Mouse (Mus musculus) liver, embryonic 12.5 days (tissue): ENCODE measurements around the gene Eva1b. TPM values are rescaled to one million over a fixed set of nuclear protein-coding genes. Genes with fewer than 3 reads are reported as not detected.
"Not testable (repeated sequence)": the region's sequence is repeated elsewhere in the genome, so short reads cannot be mapped to it uniquely, and the experiment has no call there.

Experiments
- ATAC-seq: fragments of 200-750 bp; cut with Nextera tagmentation; 2 replicates; pipeline ENCODE4 v1.8.0; 2017; ENCODE audit warnings: moderate number of reproducible peaks, mild to moderate bottlenecking, moderate library complexity
- H3K27ac ChIP-seq: fragments of 300-500 bp; sonication (generic); 2 replicates; pipeline ENCODE4 v1.5.1; 2016; ENCODE audit warnings: mild to moderate bottlenecking
- H3K27me3 ChIP-seq: fragments of 300-500 bp; sonication (generic); replicated peaks from 2 replicates; pipeline ENCODE4 v1.6.1; 2016; ENCODE audit warnings: mild to moderate bottlenecking, moderate library complexity
- H3K36me3 ChIP-seq: fragments of 300-500 bp; sonication (generic); 2 replicates; pipeline ENCODE4 v1.6.1; 2016; ENCODE audit warnings: mild to moderate bottlenecking, moderate library complexity
- H3K4me1 ChIP-seq: fragments of 300-500 bp; sonication (generic); 2 replicates; pipeline ENCODE4 v1.6.1; 2016
- H3K4me2 ChIP-seq: fragments of 300-500 bp; sonication (generic); 2 replicates; pipeline ENCODE4 v1.6.1; 2016; ENCODE audit warnings: mild to moderate bottlenecking, moderate library complexity
- H3K4me3 ChIP-seq: fragments of 300-500 bp; sonication (generic); 2 replicates; pipeline ENCODE4 v1.5.1; 2016; ENCODE audit warnings: mild to moderate bottlenecking, moderate library complexity
- H3K9ac ChIP-seq: fragments of 300-500 bp; sonication (generic); 2 replicates; pipeline ENCODE4 v1.6.1; 2016; ENCODE audit warnings: mild to moderate bottlenecking, moderate library complexity
- H3K9me3 ChIP-seq: fragments of 300-500 bp; sonication (generic); replicated peaks from 2 replicates; pipeline ENCODE4 v1.6.1; 2016; ENCODE audit warnings: mild to moderate bottlenecking, moderate library complexity
- WGBS: fragments of 180-500 bp; shearing (Covaris S2); methylation state at CpG from one replicate; pipeline ENCODE4 v1.1.7; 2016; ENCODE audit not compliant: insufficient replicate concordance; 5-methylcytosine and 5-hydroxymethylcytosine counted together
- polyA plus RNA-seq: library from polyadenylated mRNA; unstranded; fragments of >200 nt; fragmentation: Nextera tagmentation; extraction: Ambion mirVana; gene quantifications from 2 replicates; pipeline ENCODE4 v1.2.1, GENCODE M21; 2016

The Eva1b gene
- polyA plus RNA-seq, 1 experiment from 2014 or later, result 19.3 TPM

- Histone ChIP-seq H3K36me3 (peaks cover 27% of the 10 kb centered on the region), H3K9ac (no peak overlapping the region), H3K27ac (no peak overlapping the region), H3K4me1 (peaks cover 31% of the 10 kb centered on the region), H3K27me3 (peaks cover 6% of the 10 kb centered on the region; the same call in 1 of the 2 replicates), H3K4me2 (peak overlapping the region; percentile 99), H3K9me3 (no peaks in the 10 kb centered on the region), H3K4me3 (peak overlapping the region; percentile 66)
- ATAC-seq, result no peak
- WGBS, result 71% methylated on average over 9 of the region's 9 CpGs
These were observed 14.4 kb downstream of the Eva1b start for GRCm38 (mm10) chr4:126161986-126162385.

- peak overlapping the region; percentile 66 for H3K4me3 ChIP-seq
- H3K36me3 ChIP-seq, result peaks cover 33% of the 10 kb centered on the region
- peak overlapping the region; percentile 82 for H3K27ac ChIP-seq
- no peaks in the 10 kb centered on the region for H3K9me3 ChIP-seq
- peaks cover 6% of the 10 kb centered on the region; the same call in 1 of the 2 replicates for H3K27me3 ChIP-seq
- peak overlapping the region; percentile 76 for H3K9ac ChIP-seq
- H3K4me1 ChIP-seq, result peaks cover 30% of the 10 kb centered on the region
- ATAC-seq, result peak; percentile 86
- under 1% methylated on average over 44 of the region's 44 CpGs for WGBS
- H3K4me2 ChIP-seq, result peak overlapping the region; percentile 99
These were observed 15.1 kb downstream of the Eva1b start for GRCm38 (mm10) chr4:126162544-126163066.

- Histone ChIP-seq H3K4me2 (peak within 1 kb of the TSS; percentile 99), H3K36me3 (peaks cover 38% of the 10 kb centered on the region), H3K4me3 (peak within 1 kb of the TSS; percentile 66), H3K27ac (peak within 1 kb of the TSS; percentile 82), H3K9ac (peak within 1 kb of the TSS; percentile 76), H3K27me3 (peaks cover 6% of the 10 kb centered on the region; the same call in 1 of the 2 replicates), H3K9me3 (no peaks in the 10 kb centered on the region), H3K4me1 (peaks cover 30% of the 10 kb centered on the region)
- WGBS, result 7% methylated on average over 22 of the region's 22 CpGs
- ATAC-seq, result peak; percentile 50
These were observed 15.6 kb downstream of the Eva1b start, which contains the start of gene Sh3d21 for GRCm38 (mm10) chr4:126163067-126163659. TSS of gene Sh3d21 (minus strand) at chr4:126163491.

- 61% methylated on average over 4 of the region's 4 CpGs for WGBS
- ATAC-seq, result no peak
These were observed 16.1 kb downstream of the Eva1b start for GRCm38 (mm10) chr4:126163685-126164084.

GRCm38 (mm10) chr4:126165092-126165491 lies 17.5 kb downstream of the Eva1b start:
- Histone ChIP-seq H3K36me3 (peaks cover 58% of the 10 kb centered on the region), H3K4me1 (peaks cover 34% of the 10 kb centered on the region)
- not testable (repeated sequence) for H3K27ac ChIP-seq, H3K9me3 ChIP-seq, H3K4me3 ChIP-seq, H3K9ac ChIP-seq, H3K4me2 ChIP-seq, H3K27me3 ChIP-seq, ATAC-seq
- WGBS, result 70% methylated on average over 10 of the region's 10 CpGs

More at GRCm38 (mm10) chr4:126163685-126164084, 16.1 kb downstream of the Eva1b start:
- Histone ChIP-seq H3K4me3 (peak overlapping the region; percentile 66; the same call in 1 of the 2 replicates), H3K27ac (peak overlapping the region; percentile 82; the same call in 1 of the 2 replicates), H3K27me3 (peaks cover 6% of the 10 kb centered on the region; the same call in 1 of the 2 replicates), H3K4me2 (peak overlapping the region; percentile 99), H3K4me1 (peaks cover 34% of the 10 kb centered on the region), H3K36me3 (peaks cover 44% of the 10 kb centered on the region), H3K9ac (peak overlapping the region; percentile 76), H3K9me3 (no peaks in the 10 kb centered on the region)

GRCm38 (mm10) chr4:126166084-126166483 lies 18.5 kb downstream of the Eva1b start:
- H3K4me3 ChIP-seq, result no peak overlapping the region
- no peak for ATAC-seq
- peaks cover 6% of the 10 kb centered on the region; the same call in 1 of the 2 replicates for H3K27me3 ChIP-seq
- H3K9ac ChIP-seq, result no peak overlapping the region
- H3K36me3 ChIP-seq, result peaks cover 68% of the 10 kb centered on the region
- no peaks in the 10 kb centered on the region for H3K9me3 ChIP-seq
- H3K27ac ChIP-seq, result no peak overlapping the region
- H3K4me2 ChIP-seq, result no peak overlapping the region
- 82% methylated on average over 3 of the region's 3 CpGs for WGBS
- H3K4me1 ChIP-seq, result peaks cover 34% of the 10 kb centered on the region

GRCm38 (mm10) chr4:126168851-126169250 lies 21.3 kb downstream of the Eva1b start:
- Histone ChIP-seq H3K36me3 (peaks cover 91% of the 10 kb centered on the region), H3K4me2 (no peak overlapping the region), H3K27me3 (no peaks in the 10 kb centered on the region), H3K9ac (no peak overlapping the region), H3K9me3 (no peaks in the 10 kb centered on the region), H3K4me1 (peaks cover 13% of the 10 kb centered on the region), H3K27ac (no peak overlapping the region), H3K4me3 (no peak overlapping the region)
- WGBS, result 79% methylated on average over 6 of the region's 6 CpGs
- ATAC-seq, result no peak

GRCm38 (mm10) chr4:126170737-126171136 lies 23.2 kb downstream of the Eva1b start:
- not testable (repeated sequence) for H3K27me3 ChIP-seq, H3K4me2 ChIP-seq, H3K4me3 ChIP-seq, ATAC-seq, H3K9ac ChIP-seq, H3K27ac ChIP-seq, H3K9me3 ChIP-seq
- peaks cover 100% of the 10 kb centered on the region for H3K36me3 ChIP-seq
- 91% methylated on average over 5 of the region's 5 CpGs for WGBS
- peaks cover 12% of the 10 kb centered on the region for H3K4me1 ChIP-seq

- Histone ChIP-seq H3K4me2 (no peak overlapping the region), H3K9ac (no peak overlapping the region), H3K9me3 (no peaks in the 10 kb centered on the region), H3K27me3 (no peaks in the 10 kb centered on the region), H3K4me1 (no peaks in the 10 kb centered on the region), H3K4me3 (no peak overlapping the region), H3K36me3 (peaks cover 97% of the 10 kb centered on the region), H3K27ac (no peak overlapping the region)
- no peak for ATAC-seq
- 83% methylated on average over 5 of the region's 5 CpGs for WGBS
These were observed 26.3 kb downstream of the Eva1b start for GRCm38 (mm10) chr4:126173800-126174199.

- H3K9ac ChIP-seq, H3K9me3 ChIP-seq, ATAC-seq, H3K27ac ChIP-seq, H3K27me3 ChIP-seq, H3K4me2 ChIP-seq, H3K4me1 ChIP-seq, H3K4me3 ChIP-seq: not testable (repeated sequence)
- 86% methylated on average over 7 of the region's 7 CpGs for WGBS
- H3K36me3 ChIP-seq, result peaks cover 97% of the 10 kb centered on the region
These were observed 28.4 kb downstream of the Eva1b start for GRCm38 (mm10) chr4:126175980-126176379.

- no peaks in the 10 kb centered on the region for H3K9me3 ChIP-seq
- H3K27me3 ChIP-seq, result no peaks in the 10 kb centered on the region
- WGBS, result 75% methylated on average over 7 of the region's 7 CpGs
- no peak overlapping the region for H3K9ac ChIP-seq
- H3K27ac ChIP-seq, result no peak overlapping the region
- peak; percentile 55; the same call in 1 of the 2 replicates for ATAC-seq
- 0 out of 2 replicates have a peak, but pooled peaks cover 9% of the 10 kb centered on the region for H3K4me1 ChIP-seq
- H3K4me3 ChIP-seq, result no peak overlapping the region
- peaks cover 93% of the 10 kb centered on the region for H3K36me3 ChIP-seq
- H3K4me2 ChIP-seq, result no peak overlapping the region
These were observed 33.8 kb downstream of the Eva1b start for GRCm38 (mm10) chr4:126181170-126181957.

- H3K9me3 ChIP-seq, result no peaks in the 10 kb centered on the region
- H3K27me3 ChIP-seq, result no peaks in the 10 kb centered on the region
- ATAC-seq, result no peak
- H3K4me1 ChIP-seq, result 0 out of 2 replicates have a peak, but pooled peaks cover 9% of the 10 kb centered on the region
- peaks cover 92% of the 10 kb centered on the region for H3K36me3 ChIP-seq
- H3K4me3 ChIP-seq, result no peak overlapping the region
- no peak overlapping the region for H3K4me2 ChIP-seq
- 87% methylated on average over 5 of the region's 5 CpGs for WGBS
- no peak overlapping the region for H3K9ac ChIP-seq
- no peak overlapping the region for H3K27ac ChIP-seq
These were observed 35.5 kb downstream of the Eva1b start for GRCm38 (mm10) chr4:126183034-126183433.
